Mouse (Mus musculus) E14TG2a.4 (cell line): ENCODE measurements around the gene Peli2.

ENCODE experiments used
- CTCF ChIP-seq: conservative IDR thresholded peaks from 2 replicates; pipeline ENCODE4 v1.5.1; 2014; ENCODE audit warnings: low read length
- POU5F1 ChIP-seq: IDR thresholded peaks from 2 replicates; pipeline ENCODE4 v1.6.1; 2014; ENCODE audit warnings: low read length, borderline replicate concordance

GRCm38 (mm10) chr14:48141694-48142093 is 21.1 kb downstream of the Peli2 start:
- TF ChIP-seq CTCF (no peak), POU5F1 (no peak)
